Mouse (Mus musculus) kidney, postnatal 0 days (tissue): ENCODE data around the gene Dnah9. TPM values are rescaled to one million over a fixed set of nuclear protein-coding genes. Genes with fewer than 3 reads are reported as not detected.
A peak's percentile ranks its signal among the peaks of the same experiment; 100 is the strongest.

Source experiments
- ATAC-seq: fragments of 200-750 bp; cut with Nextera tagmentation; replicated peaks from 2 replicates; pipeline ENCODE4 v1.8.0; 2017; ENCODE audit warnings: low read depth, moderate number of reproducible peaks, moderate TSS enrichment, moderate library complexity; ENCODE audit not compliant: low FRiP score
- DNase-seq: peaks from one replicate; pipeline ENCODE4 v3.0.0-alpha.2; 2016; ENCODE audit warnings: low spot score
- H3K27ac ChIP-seq: fragments of 300-500 bp; sonication (generic); 2 replicates; pipeline ENCODE4 v1.5.1; 2014; ENCODE audit warnings: mild to moderate bottlenecking
- H3K27me3 ChIP-seq: fragments of 300-500 bp; sonication (generic); 2 replicates; pipeline ENCODE4 v1.6.1; 2014; ENCODE audit warnings: low read length, mixed read lengths; ENCODE audit not compliant: insufficient read depth
- H3K36me3 ChIP-seq: fragments of 300-500 bp; sonication (generic); 2 replicates; pipeline ENCODE4 v1.6.1; 2014; ENCODE audit warnings: low read length, mixed read lengths; ENCODE audit not compliant: insufficient read depth
- H3K4me1 ChIP-seq: fragments of 300-500 bp; sonication (generic); replicated peaks from 2 replicates; pipeline ENCODE4 v1.6.1; 2014; ENCODE audit warnings: antibody characterized with exemption, low read length, mixed read lengths; ENCODE audit not compliant: insufficient read depth
- H3K4me2 ChIP-seq: fragments of 300-500 bp; sonication (generic); 2 replicates; pipeline ENCODE4 v1.6.1; 2014; ENCODE audit warnings: mild to moderate bottlenecking, low read length, moderate library complexity, mixed read lengths
- H3K4me3 ChIP-seq: fragments of 300-500 bp; sonication (generic); replicated peaks from 2 replicates; pipeline ENCODE4 v1.5.1; 2014; ENCODE audit warnings: low read depth, low read length
- H3K9ac ChIP-seq: fragments of 300-500 bp; sonication (generic); 2 replicates; pipeline ENCODE4 v1.6.1; 2014; ENCODE audit warnings: low read depth, low read length
- H3K9me3 ChIP-seq: fragments of 300-500 bp; sonication (generic); replicated peaks from 2 replicates; pipeline ENCODE4 v1.6.1; 2016; ENCODE audit warnings: low read length, inconsistent platforms, mixed read lengths
- CTCF ChIP-seq: IDR thresholded peaks from 2 replicates; pipeline ENCODE4 v1.5.1; 2016; ENCODE audit warnings: antibody characterized with exemption, low read depth, mild to moderate bottlenecking, moderate library complexity
- WGBS: fragments of 180-500 bp; shearing (Covaris S2); extraction: QIAGEN DNeasy Blood & Tissue Kit; methylation state at CpG from one replicate; pipeline ENCODE4 v1.1.7; 2014; 5-methylcytosine and 5-hydroxymethylcytosine counted together
- polyA plus RNA-seq: library from polyadenylated mRNA; unstranded; fragments of >200 nt; fragmentation: Nextera tagmentation; extraction: Ambion mirVana; gene quantifications from 2 replicates; pipeline ENCODE4 v1.2.1, GENCODE M21; 2015

The Dnah9 gene
- polyA plus RNA-seq, 1 experiment from 2014 or later: 0.09 TPM

DNA sequence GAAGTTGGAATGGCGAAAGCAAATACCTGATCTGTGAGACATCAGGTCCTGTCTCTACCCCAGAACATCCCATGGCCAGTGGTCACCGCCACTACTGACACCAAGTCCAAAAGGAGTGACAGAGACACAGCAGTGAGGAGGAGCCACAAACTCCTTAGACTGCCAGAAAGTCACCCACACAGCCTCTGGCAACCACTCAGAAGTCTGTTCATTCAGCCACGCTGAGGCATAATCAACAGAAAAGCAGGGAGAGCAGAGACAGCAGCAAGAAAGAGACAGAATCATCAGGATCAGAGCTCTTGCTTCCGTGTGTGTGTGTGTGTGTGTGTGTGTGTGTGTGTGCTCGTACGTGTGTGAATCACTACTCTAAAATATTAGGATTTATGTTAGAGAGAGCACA is 33.5 kb downstream of the Dnah9 start:
- no peaks in the 10 kb centered on the region for H3K4me1 ChIP-seq
- H3K4me3 ChIP-seq: no peak overlapping the region
- WGBS: 80% methylated on average over 6 of the region's 6 CpGs
- no peak for TF ChIP-seq CTCF
- ATAC-seq (no peak), DNase-seq (no peak)
- no peak overlapping the region for H3K27ac ChIP-seq
- no peak overlapping the region for H3K4me2 ChIP-seq
- no peak overlapping the region for H3K9ac ChIP-seq
- H3K36me3 ChIP-seq: no peaks in the 10 kb centered on the region
- H3K9me3 ChIP-seq: no peaks in the 10 kb centered on the region
- H3K27me3 ChIP-seq: no peaks in the 10 kb centered on the region

DNA sequence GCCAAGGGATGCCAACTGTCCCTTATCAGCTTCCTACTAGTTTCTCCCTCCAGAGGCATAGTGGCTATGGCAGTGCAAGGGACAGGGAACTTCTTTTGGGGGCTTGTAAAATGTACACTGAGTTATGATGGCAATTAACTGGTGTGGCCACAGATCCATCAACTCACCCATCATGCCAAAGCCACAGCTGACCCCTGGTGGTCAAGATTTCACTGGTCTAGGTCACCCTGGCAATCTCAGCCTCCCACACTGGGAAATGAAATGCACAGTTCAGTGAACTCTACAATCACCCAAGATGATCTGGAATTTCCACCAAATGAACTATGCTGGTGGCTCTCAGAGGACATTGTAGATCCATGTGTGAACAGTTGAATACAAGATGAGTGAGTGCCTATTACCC is 42.2 kb downstream of the Dnah9 start:
- Histone ChIP-seq H3K27ac (no peak overlapping the region), H3K9me3 (no peaks in the 10 kb centered on the region), H3K9ac (no peak overlapping the region), H3K4me2 (no peak overlapping the region), H3K36me3 (no peaks in the 10 kb centered on the region), H3K4me1 (no peaks in the 10 kb centered on the region), H3K4me3 (no peak overlapping the region), H3K27me3 (no peaks in the 10 kb centered on the region)
- no peak for ATAC-seq
- DNase-seq: no peak
- TF ChIP-seq CTCF: peak; percentile 57

GRCm38 (mm10) chr11:66124496-66124895 is 43.9 kb downstream of the Dnah9 start:
- Histone ChIP-seq H3K27me3 (no peaks in the 10 kb centered on the region), H3K9ac (no peak overlapping the region), H3K4me1 (no peaks in the 10 kb centered on the region), H3K4me2 (no peak overlapping the region), H3K9me3 (no peaks in the 10 kb centered on the region), H3K36me3 (no peaks in the 10 kb centered on the region), H3K4me3 (no peak overlapping the region), H3K27ac (no peak overlapping the region)
- TF ChIP-seq CTCF: no peak
- no peak for ATAC-seq
- WGBS: 33% methylated on average over 6 of the region's 6 CpGs
- peak; percentile 13 for DNase-seq

GRCm38 (mm10) chr11:66122017-66122416 is 46.3 kb downstream of the Dnah9 start:
- ATAC-seq (no peak), DNase-seq (peak; percentile 78)
- Histone ChIP-seq H3K36me3 (no peaks in the 10 kb centered on the region), H3K27me3 (no peaks in the 10 kb centered on the region), H3K9ac (no peak overlapping the region), H3K4me3 (no peak overlapping the region), H3K4me1 (no peaks in the 10 kb centered on the region), H3K4me2 (no peak overlapping the region), H3K27ac (no peak overlapping the region), H3K9me3 (no peaks in the 10 kb centered on the region)
- WGBS: 16% methylated on average over 3 of the region's 3 CpGs
- peak; percentile 84 for TF ChIP-seq CTCF

DNA sequence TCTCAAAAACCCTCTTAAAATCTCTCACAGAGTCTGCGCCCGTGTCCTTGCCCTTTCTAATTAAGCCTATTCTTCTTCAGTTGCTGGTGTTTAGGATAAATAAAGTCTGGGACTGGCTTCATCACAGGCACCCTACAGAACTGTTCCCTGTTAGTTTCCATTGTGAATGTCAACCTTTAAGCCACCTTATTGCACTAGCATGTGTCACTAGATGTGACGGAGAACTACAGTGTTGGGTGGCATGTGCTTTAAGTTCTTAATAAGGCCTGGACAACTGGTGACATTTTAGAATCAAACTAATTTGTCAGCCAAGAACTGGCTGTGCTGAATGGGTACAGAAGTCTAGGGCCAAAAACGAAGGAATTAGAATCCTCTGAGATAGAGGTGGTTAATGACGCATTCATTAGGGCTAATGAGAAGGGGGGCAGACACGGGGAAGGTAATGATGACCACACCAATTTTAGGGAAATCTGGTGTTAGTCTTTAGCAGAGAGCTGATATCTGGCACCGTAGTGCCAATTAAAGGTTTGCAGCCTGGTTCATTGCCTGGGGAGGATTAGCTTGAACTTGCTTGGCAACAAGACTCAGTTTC is 84.6 kb downstream of the Dnah9 start:
- Histone ChIP-seq H3K4me2 (no peak overlapping the region), H3K36me3 (no peaks in the 10 kb centered on the region), H3K9me3 (no peaks in the 10 kb centered on the region), H3K27ac (no peak overlapping the region), H3K4me1 (no peaks in the 10 kb centered on the region), H3K9ac (no peak overlapping the region), H3K27me3 (no peaks in the 10 kb centered on the region), H3K4me3 (no peak overlapping the region)
- no peak for TF ChIP-seq CTCF
- DNase-seq: no peak
- 72% methylated on average over 7 of the region's 7 CpGs for WGBS
- ATAC-seq: no peak

GRCm38 (mm10) chr11:66072921-66073320 is 95.4 kb downstream of the Dnah9 start:
- no peak overlapping the region for H3K4me2 ChIP-seq
- H3K4me3 ChIP-seq: no peak overlapping the region
- H3K27ac ChIP-seq: no peak overlapping the region
- no peaks in the 10 kb centered on the region for H3K9me3 ChIP-seq
- DNase-seq: no peak
- no peaks in the 10 kb centered on the region for H3K4me1 ChIP-seq
- H3K27me3 ChIP-seq: no peaks in the 10 kb centered on the region
- no peak overlapping the region for H3K9ac ChIP-seq
- H3K36me3 ChIP-seq: no peaks in the 10 kb centered on the region
- TF ChIP-seq CTCF: no peak
- ATAC-seq: no peak
- WGBS: 61% methylated on average over 5 of the region's 5 CpGs

DNA sequence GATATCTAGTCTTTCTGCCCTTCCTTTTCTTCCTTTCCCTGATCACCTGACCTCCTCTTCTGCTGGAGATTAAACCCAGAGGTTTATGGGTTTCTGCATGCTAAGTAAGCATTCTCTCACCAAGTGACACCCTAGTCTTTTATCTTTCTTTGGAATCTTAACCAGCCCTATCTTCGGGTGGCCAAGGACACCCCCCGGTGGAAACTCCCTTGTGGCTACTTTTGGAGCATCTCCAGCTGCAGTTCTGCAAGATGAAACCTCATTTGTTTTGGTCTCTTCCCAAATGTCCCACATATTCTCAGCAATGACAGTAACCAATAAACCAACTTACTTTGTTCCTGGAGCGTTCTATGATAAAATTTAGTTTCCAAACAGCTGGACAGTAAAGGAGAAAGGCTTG is 109.4 kb downstream of the Dnah9 start:
- H3K36me3 ChIP-seq: no peaks in the 10 kb centered on the region
- H3K27ac ChIP-seq: no peak overlapping the region
- TF ChIP-seq CTCF: no peak
- H3K27me3 ChIP-seq: no peaks in the 10 kb centered on the region
- no peak for DNase-seq
- no peak overlapping the region for H3K9ac ChIP-seq
- no peak overlapping the region for H3K4me3 ChIP-seq
- ATAC-seq: no peak
- no peaks in the 10 kb centered on the region for H3K4me1 ChIP-seq
- no peak overlapping the region for H3K4me2 ChIP-seq
- no peaks in the 10 kb centered on the region for H3K9me3 ChIP-seq
- 36% methylated on average over 3 of the region's 3 CpGs for WGBS
